Mouse (Mus musculus): ENCODE data around the gene Rpl7l1. TPM values are rescaled to one million over a fixed set of nuclear protein-coding genes. Genes with fewer than 3 reads are reported as not detected.

Rpl7l1 gene
- total RNA-seq, 2 experiments from 2014 or later, result 47.2 to 53.8 TPM

DNA sequence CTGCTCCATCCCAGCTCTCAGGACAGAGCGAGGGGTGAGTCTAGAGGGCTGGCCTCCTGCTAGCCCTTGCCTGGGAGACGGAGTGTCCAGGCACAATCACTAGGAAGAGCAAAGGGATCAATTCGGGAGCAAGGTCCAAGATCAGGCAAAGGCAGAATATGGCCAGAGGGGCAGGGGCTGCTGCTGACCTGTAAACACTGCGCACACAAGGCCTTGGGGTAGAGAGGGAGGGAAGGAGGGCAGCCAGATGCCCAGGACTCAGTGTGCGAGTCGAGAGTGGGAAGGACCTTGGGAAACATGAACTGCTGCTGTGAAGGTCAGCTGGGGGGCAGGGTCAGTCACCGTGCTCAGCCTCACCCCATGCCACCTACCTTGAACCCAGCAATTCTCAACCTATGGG, 47.2 kb downstream of the Rpl7l1 start:
- DNase-seq, result no peak

DNA sequence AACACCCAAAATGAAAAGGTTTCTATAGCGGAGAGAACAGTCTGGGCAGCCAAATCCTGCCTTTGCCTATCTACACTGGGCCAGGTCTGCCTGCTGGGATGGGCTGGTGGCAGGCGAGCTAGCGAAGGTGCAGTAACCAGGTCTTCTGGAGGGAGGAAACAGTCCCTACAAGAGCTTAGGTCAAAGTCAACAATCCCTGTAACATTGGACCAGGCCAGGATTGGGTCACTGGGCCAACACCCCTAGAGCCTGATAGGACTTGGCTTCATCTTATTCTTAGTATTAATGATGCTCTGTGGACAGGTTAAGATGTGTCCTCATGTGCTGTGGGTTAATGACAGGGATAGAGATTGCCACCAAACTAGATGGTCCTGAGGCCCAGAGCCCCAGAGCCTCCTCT, 48.4 kb downstream of the Rpl7l1 start:
- no peak for DNase-seq

DNA sequence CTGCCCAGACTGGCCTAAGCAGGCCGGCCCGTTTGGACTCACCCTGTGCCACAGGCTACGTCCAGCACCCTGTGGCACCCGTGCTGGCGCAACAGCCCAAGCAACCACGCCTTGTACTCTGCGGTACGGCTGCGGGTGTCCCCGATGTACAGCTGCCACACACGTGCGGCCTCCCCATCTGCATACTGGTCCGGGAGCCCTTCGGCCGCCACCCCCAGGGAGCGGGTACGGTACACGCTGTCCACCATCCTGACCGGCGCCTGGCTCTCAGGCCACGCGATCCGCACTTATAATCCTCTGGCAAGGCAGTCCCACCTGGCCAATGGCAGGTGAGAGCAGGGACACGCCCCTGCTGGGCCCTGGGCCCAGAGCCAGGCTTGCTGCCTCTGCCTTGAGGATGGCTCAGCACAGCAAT, 53.6 kb downstream of the Rpl7l1 start, which contains the start of gene Gnmt:
Gene Gnmt, minus strand, starts transcription at position 265 of the 415 bp plus-strand sequence.
- DNase-seq, result no peak

DNA sequence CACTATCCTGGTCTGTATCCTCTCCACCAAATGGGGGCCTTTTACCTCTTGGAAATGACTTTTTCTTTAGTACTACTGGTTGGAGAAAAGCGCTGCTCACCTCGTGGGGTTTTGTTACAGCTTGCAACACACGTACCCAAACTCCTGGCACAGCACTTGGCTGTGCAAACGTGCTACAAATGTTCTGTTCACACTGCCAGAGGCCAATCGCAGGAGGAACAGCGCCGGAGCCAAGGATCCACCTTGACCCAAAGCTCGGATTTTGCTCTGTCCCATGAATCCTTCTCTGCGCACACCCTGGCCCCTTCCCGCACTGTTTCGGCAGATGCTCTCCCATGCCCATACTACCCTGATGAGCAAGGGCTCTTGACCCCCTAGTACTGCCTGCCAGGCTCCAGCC, 54.0 kb downstream of the Rpl7l1 start:
- no peak for DNase-seq

DNA sequence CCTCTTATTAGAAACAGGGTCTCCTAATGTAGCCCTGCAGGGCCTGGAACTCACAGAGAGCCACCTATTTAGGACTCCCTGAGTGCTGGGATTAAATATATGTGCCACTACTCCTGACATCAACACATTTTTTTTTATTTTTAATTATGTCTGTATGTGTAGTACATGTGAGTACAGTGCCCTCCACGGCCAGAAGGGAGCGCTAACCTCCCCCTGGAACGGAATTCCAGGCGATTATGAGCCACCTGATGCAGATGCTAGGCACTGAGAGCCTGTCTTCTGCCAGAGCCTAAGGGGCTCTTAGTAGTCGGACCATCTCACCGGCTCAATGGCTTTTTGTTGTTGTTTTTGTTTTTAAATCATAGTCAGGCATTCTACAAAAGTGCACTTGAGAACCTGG, 54.5 kb downstream of the Rpl7l1 start:
- DNase-seq, result no peak

DNA sequence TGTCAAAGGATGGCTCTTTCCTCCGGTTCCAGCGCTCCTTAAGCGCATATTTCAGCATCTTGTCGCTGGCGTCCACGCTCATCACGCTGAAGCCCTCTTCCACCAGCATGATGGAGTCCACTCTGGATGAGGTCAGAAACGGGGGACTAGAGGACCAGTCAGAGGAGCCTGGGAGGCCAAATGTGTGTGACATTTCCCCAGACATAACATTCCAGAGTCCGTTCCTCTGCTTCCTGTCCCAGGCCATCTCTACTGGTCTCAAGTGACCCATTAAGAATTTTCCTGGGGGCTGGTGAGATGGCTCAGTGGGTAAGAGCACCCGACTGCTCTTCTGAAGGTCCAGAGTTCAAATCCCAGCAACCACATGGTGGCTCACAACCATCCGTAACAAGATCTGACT, 55.2 kb downstream of the Rpl7l1 start:
- DNase-seq, result no peak

DNA sequence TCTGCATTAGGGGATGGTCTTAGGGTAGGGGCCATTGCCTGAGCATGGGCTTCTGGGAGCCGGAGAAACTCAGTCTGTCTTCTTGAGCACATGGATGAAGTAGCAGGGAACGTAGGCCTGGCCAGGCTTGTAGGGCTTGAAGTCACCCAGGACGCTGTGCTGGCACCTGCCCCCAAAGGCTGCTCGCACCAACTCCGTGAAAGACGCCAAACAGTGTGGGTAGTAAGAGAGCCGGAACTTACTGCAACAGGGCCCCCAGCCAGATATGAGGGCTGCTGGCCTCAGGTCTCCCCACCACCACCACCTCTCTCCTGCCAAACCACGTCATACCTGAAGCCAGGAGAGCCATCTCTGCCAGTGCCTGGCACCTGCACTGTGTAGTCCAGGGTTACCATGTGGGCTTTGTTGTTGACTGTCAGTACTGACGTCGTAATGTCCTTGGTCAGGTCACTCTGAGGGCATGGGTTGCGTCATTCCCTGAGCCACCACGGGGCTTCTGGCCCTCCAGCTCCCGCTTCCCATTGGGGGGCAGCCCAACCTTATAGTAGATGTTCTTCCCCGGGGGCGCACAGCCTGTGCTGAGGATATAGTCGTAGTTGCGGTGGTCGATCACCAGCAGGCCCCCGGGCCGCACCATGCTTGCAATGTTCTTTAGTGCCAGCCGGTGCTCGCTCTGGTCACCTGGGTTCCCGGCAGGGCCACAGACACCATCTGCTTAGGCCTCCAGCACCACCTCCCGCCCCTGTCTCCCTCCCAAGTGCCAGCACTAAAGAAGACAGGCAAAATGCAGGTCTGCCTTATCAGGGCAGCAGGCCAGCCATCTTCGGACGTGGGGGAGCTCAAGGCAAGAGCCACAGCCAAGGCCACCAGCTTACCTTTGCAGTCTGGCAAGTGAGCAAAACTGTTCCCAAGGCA, 56.5 kb downstream of the Rpl7l1 start:
- no peak for DNase-seq

DNA sequence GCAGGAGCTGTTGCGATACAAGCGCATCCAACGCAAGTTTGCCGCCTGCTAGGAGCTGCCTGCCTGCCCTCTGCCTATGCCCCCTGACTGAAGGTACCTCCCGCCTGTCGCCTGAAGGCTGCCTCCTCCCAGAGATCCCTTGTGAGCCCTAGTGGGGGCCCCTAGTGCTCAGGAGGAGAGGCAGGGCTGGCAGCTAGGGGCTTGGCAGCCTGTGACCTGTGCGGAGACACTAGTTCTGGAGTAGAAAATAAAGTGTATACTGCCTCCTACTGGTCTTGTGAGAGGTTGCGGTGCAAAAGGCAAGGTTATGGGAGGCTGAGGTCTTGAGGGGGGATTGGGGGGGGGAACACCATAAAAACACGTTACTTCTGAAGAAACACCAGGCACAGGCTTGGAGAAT, 57.2 kb downstream of the Rpl7l1 start:
- no peak for DNase-seq

DNA sequence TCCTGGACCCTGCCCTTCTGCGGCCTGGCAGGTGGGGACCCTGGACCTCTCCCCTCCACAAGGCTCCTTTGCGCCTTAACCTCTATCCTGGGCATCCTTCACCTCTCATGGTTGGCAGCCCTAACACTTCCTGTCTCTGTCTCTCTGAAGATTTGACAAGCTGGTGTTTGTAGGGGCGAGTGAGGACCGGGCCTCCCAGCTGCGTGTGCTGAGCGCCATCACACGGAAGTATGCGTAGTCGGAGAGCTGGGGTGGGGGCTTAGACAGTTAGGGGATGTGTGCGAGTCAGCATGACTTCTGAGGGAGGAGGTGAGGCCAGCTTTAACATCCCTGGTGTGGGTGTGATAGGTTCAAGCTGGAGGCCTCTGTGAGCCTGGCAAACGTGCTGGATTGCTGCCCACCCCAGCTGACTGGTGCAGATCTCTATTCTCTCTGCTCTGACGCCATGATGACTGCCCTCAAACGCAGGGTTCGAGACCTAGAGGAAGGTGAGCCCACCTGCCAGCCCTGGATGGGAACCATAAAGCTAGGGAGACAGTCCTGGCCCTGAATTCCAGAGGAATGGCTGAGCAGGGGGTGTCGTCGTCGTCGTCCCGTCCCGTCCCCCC, 57.9 kb downstream of the Rpl7l1 start:
- DNase-seq, result no peak

Other genes starting within 250 kb of the Rpl7l1 start
- 10 to 100 TPM; 56.0 to 59.4 TPM for gene Cul9, start 236.3 kb downstream of the Rpl7l1 start, total RNA-seq (2021)
- 10 to 100 TPM; 82.3 to 83.6 TPM for gene Srf, start 226.5 kb downstream of the Rpl7l1 start, total RNA-seq (2021)
- gene Ptk7, start 153.2 kb downstream of the Rpl7l1 start, total RNA-seq (2021), result 1 to 10 TPM; 8.5 to 9.6 TPM
- gene Klc4, start 136.7 kb downstream of the Rpl7l1 start, total RNA-seq (2021), result 10 to 100 TPM; 19.0 to 19.7 TPM
- gene Mrpl2, start 136.4 kb downstream of the Rpl7l1 start, total RNA-seq (2021), result 10 to 100 TPM; 45.3 to 50.7 TPM
- gene Cul7, start 132.3 kb downstream of the Rpl7l1 start, total RNA-seq (2021), result 10 to 100 TPM; 18.4 to 20.0 TPM
- 10 to 100 TPM; 14.5 to 15.4 TPM for gene Rrp36, start 108.3 kb downstream of the Rpl7l1 start, total RNA-seq (2021)
- 100 to 1,000 TPM in 1 of 2 experiments, 10 to 100 TPM in 1; 97.6 to 100 TPM for gene Mea1, start 103.9 kb downstream of the Rpl7l1 start, total RNA-seq (2021)
- 100 to 1,000 TPM; 166 to 167 TPM for gene Klhdc3, start 101.8 kb downstream of the Rpl7l1 start, total RNA-seq (2021)
- gene Ppp2r5d, start 77.6 kb downstream of the Rpl7l1 start, total RNA-seq (2021), result 10 to 100 TPM; 86.5 to 91.9 TPM
- gene Pex6, start 71.2 kb downstream of the Rpl7l1 start, total RNA-seq (2021), result 10 to 100 TPM; 54.6 to 56.6 TPM
- not detected for gene Gnmt, start 53.5 kb downstream of the Rpl7l1 start, total RNA-seq (2021)
- gene Cnpy3, start 30.5 kb downstream of the Rpl7l1 start, total RNA-seq (2021), result 10 to 100 TPM; 64.0 to 68.6 TPM
- under 1 TPM in 1 of 2 experiments, not detected in 1; 0.30 TPM for gene Ptcra, start 19.0 kb downstream of the Rpl7l1 start, total RNA-seq (2021)
- gene 2310039H08Rik, start 10.0 kb downstream of the Rpl7l1 start, total RNA-seq (2021), result 1 to 10 TPM; 6.6 to 9.4 TPM
- 10 to 100 TPM; 48.2 to 62.2 TPM for gene Bicral, start 75.8 kb upstream of the Rpl7l1 start, total RNA-seq (2021)
- gene Tbcc, start 108.0 kb upstream of the Rpl7l1 start, total RNA-seq (2021), result 10 to 100 TPM; 29.0 to 32.8 TPM
- not detected for gene Prph2, start 127.8 kb upstream of the Rpl7l1 start, total RNA-seq (2021)
- 10 to 100 TPM; 59.3 to 64.2 TPM for gene Ubr2, start 227.9 kb upstream of the Rpl7l1 start, total RNA-seq (2021)